Mouse (Mus musculus) activated CD4-positive, CD25-positive, alpha-beta regulatory T cell, adult 9 weeks (primary cell): ENCODE measurements around the gene Retnla. TPM values are rescaled to one million over a fixed set of nuclear protein-coding genes. Genes with fewer than 3 reads are reported as not detected.

Experiments
- polyA plus RNA-seq: library from polyadenylated mRNA; unstranded; fragments of 100-300 nt; shearing (Covaris generic); gene quantifications from one replicate; pipeline ENCODE4 v1.2.1, GENCODE M21; 2017

Gene Retnla
- polyA plus RNA-seq: not detected

GRCm38 (mm10) chr16:48842266-48842665 lies at the start of gene Retnla:
Gene Retnla, plus strand, starts transcription at chr16:48842551.

DNA sequence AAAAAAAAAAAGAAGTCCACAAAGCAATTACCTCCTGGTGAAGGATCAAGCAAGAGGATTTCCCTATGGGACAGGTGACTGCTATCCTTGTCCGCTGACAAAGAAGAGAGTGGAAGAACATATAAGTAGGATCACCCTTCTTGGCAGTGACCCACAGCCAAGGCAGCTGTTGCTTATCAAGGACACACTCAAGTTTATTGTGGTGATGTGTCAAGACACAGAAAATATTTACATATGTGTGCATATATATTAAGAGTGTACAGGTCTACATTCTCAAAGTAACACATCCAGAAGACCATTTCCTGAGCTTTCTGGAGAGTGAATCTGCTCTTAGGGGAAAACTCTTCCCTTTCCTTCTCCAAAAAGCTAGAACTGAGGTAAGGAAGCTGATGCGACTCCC lies 25.7 kb upstream of the Retnla start, which contains the start of gene Retnlb:
TSS of gene Retnlb (plus strand) at position 162 of the 400 bp plus-strand sequence.

DNA sequence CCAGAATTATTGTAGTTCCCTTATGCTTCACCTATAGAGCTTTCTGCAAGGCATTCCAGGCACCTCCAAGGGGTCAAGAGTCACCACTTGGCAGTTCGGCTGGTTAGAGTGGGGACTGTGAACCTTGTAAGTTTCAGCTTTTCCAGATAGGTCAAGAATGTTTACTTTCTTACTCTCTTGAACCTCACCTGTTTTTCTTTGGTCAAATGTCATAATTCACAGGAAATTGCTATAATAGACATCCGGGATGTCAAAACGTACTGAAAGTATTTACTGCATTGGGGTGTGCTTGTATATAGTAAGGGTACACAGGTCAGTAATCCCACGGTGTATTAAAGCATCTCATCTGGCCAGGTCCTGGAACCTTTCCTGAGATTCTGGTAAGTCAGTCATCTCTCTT lies 30.0 kb downstream of the Retnla start, which contains the start of gene Retnlg:
TSS of gene Retnlg (plus strand) at position 301 of the 400 bp plus-strand sequence.

Other genes starting within 250 kb of the Retnla start
- gene Trat1, start 70.5 kb upstream of the Retnla start, polyA plus RNA-seq: 136 TPM
- not detected for gene Retnlb, start 25.7 kb upstream of the Retnla start, polyA plus RNA-seq
- not detected for gene Retnlg, start 30.1 kb downstream of the Retnla start, polyA plus RNA-seq
- gene Dzip3, start 151.6 kb downstream of the Retnla start, polyA plus RNA-seq: 6.8 TPM
- 3.9 TPM for gene Cip2a, start 151.6 kb downstream of the Retnla start, polyA plus RNA-seq
- gene Myh15, start 214.9 kb downstream of the Retnla start, polyA plus RNA-seq: 0.16 TPM